Mouse (Mus musculus): ENCODE results near the gene Map3k11.

Gene Map3k11

DNA sequence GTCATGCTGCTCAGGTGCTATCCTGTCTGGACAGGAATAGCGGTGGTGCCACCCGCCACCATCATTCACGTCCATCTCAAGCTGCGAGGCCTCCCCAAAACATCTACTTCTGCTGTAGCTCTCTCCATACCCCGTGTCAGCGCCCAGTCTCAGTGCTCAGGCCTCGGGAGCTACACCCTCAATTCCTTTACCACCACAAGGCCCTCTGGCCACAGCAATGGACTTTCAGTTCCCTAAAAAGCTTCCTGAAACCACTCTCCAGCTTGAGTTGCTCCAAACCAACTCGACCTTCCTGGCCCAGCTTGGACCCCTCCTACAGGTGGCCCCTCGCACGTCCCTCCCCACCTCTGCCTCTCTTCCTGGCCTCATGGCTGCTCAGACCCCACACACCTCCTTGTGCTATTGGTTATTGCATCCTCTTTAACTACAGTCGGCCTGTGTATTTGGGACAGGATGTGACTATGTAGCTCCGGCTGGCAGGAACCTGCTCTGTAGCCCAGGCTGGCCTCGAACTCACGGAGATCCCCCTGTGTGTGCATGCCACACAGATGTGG, 23.4 kb downstream of the Map3k11 start:
- no peak for DNase-seq

DNA sequence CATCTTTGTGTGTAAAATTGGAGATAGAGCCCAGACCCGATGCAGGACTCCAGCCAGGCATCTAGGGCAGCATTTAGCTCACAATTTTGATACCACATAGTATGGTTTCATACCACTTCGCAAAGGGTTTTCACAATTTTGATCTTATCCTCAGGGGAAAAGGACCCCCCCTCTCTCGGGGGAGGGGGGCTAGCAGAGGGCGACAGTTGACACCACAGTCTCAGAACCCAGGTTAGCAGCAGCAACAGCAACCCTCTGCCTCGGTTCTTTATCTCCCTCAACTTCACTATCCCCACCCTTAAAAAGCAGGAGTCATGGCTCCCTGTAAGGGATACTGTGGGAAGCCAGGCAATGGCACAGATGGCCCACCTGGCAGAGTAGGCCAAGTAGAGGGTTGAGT, 24.7 kb downstream of the Map3k11 start:
- no peak for DNase-seq

DNA sequence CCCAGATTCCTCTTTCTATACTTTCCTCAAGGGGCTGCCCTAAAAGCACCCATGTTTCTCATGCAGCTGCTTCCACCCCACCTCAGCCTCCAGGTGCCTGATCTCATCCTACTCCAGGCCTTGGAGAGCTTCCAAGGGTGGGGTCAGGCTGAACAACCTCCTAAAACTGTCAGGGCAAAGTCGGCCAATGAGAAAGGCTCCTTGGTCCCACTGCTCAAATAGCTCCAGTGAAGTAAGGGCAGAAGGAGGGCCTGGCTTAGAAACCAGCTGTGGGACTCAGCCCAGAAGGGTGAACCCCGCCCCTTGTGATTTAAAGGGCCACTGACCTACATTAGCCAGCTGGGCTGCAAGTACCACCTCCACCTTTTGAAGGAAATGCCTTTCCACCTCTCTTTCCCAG, 25.2 kb downstream of the Map3k11 start:
- no peak for DNase-seq

DNA sequence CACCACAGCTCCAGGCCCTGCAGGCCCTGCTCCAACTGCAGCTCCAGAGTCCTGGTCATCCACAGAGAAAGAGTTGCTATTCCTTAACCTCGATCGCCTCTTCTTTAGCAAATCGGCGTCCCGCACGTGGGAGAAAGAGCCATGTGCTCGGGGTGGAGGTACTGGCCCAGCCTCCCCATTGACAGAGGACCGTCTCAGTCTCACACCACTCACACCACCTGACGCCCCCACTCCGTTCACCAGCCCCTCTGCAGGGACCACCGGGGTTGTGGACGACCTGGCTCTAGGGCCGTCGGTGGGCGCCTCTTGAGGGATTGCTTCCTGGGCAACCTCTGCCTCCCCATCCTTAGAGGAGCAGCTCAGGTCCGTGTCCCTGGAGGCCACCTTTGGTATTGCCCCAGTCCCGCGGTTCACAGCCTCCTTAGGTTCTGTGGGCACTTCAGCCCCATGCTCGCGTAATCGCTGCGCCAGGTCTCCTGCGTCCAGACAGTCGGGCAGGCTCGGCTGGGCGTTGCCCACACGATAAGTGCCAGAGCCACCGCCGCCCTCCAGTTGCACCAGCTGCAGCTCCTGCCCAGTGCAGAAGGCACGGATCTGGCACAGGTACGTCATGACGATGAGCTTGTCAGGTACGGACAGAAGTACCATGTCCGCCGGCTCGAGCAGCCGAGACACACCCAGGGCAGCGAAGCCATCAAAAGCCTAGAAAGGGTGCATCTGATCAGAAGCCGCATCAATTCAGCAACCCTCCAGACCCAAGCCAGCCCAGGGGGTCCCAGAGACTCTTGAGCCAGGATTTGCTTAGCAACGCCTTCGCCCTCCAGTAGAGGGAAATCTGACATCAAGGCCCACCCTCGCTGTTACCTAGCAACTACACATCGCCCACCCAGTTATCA, 27.5 kb downstream of the Map3k11 start:
- no peak for DNase-seq

DNA sequence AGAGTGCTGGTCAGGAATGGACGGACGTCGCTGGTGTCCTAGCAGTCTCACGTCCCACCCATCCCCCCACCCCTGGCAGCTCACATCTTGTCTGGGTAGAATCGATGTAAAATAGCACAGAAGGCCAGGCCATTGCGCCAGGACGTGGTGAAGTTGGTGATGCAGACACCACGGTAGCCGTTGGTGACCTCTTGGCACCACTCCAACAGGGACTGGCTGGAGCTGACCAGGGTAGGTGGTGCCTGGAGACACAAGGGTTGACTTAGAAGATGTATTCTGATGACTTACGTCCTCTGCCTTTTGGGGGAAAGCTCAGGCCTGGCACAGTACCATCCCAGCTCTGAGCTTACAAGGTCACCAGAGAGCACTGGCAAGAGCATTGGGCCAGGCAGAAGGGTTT, 28.4 kb downstream of the Map3k11 start:
- no peak for DNase-seq

DNA sequence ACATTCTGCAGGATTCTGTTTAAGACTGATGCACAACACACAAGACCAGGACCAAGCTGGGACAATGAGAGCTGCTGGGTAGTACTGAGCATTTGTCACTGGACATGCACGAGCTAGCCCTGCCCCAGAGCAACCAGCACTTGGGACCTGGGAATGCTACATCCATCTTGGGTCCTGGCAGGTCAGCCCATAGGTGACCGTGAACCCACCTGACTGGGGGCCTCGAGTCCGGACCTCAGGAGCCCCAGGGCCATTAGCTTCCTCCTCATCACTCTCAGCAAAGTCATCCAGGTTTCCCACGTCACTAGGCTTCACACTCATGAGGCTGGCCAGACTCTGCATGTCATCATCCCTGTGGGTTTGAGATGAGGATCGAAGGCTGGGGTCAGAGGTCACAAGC, 32.7 kb downstream of the Map3k11 start:
- no peak for DNase-seq

DNA sequence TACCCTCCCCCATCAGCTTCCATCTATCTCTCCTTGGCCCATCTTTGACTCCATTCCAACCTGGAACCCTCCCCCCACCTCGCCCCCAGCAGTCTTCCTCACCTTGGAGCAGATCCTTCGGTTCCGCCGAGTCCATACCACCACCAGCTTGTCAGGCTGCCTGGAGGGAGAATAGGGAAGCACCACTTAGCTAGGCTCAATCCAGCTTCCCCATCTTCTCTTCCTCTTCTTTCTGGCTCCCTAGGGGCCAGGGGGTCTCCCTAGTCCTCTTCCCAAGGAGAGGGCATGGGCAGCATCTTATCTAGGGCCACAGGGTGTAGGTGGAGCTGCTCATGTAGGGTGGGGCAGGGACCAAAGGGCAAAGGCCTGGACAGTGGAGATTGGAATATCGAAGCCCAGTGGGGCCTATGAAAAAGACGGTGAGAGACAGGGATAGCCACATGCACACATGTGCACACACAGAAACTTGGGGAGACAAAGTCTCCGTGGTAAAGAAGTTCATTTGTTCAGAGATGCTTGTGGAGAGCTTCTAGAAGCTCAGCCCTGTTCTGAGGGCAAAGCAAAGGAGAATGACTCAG, 34.4 kb downstream of the Map3k11 start:
- no peak for DNase-seq

DNA sequence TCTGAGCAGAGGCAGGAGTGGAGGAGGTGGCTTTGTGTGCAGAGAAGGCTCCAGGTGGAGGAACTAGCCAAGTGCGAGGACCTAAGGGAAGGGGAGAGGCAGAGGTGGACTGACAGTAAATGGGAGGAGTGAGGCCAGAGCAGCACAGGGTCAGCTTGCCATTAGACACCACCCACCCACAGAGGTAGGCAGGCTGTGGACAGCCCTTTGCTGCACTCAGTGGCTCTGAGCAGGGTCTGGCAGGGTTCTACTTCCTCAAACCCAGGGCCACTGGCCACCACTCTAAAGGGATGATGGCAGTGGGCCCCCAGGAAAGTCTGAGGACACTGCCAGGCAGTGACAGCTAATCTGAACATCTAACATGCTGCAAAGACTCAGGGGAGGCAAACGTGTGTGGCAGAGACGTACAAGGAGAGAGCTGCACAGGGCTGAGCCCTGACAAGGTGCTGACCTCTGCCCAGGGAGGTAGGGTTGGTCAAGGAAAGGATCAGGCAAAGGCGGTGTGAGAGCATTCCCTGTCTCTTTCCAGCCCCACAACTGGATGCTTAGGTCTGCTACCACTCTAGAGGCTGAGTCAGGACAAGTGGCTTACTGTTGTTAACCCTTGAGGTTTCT, 35.5 kb downstream of the Map3k11 start:
- DNase-seq = no peak

DNA sequence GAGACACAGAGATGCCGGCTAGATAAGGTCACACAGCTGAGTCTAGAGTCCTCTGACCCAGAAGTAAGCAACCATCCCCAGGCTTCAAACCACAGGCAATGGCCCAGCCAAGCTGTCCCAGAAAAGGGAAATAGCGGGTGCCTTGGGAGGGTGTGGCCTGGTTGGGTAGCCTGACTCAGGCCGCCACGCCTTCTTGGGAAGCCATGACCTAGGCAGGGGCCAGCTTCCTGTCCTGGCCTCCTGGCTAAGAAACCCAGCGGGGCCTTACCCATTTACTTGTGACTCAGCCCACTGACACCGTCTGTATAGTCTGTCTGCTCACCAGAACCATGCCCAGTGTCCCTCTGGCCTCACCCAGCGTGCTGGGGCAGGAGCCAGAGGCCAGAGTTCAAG, 36.0 kb downstream of the Map3k11 start:
- DNase-seq = no peak

DNA sequence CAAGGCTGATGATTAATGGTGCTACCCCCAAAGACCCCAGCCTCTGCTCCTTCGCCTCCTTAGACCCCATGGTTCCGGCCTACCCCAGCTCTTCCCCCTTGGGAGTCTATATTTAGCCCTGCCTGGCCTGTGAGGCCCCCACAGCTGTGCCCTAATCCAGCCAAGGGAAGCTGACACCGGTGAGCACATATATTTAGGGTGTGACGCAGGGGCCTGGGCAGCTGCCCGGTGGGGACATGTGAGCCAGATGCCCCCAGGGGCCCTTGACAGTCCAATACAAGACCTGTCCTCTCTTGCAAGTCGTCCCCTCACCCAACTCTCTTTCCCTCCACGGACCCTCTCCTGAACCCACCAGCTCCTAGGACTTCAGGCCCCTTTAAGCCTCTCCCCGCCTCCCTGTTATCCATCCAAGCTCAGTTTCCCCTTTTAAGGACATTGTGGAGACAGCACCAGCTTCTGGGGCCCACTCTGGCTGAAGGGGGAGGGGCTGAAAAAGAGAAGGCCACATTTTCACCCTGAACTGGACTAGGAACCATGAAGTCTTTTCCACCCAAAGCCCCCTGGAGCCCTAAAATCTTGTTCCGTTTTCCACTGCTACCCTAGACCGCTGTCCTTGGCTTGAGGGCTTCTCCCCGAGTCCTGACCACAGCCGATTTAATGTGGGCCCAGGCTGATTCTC, 36.6 kb downstream of the Map3k11 start:
- DNase-seq = no peak

DNA sequence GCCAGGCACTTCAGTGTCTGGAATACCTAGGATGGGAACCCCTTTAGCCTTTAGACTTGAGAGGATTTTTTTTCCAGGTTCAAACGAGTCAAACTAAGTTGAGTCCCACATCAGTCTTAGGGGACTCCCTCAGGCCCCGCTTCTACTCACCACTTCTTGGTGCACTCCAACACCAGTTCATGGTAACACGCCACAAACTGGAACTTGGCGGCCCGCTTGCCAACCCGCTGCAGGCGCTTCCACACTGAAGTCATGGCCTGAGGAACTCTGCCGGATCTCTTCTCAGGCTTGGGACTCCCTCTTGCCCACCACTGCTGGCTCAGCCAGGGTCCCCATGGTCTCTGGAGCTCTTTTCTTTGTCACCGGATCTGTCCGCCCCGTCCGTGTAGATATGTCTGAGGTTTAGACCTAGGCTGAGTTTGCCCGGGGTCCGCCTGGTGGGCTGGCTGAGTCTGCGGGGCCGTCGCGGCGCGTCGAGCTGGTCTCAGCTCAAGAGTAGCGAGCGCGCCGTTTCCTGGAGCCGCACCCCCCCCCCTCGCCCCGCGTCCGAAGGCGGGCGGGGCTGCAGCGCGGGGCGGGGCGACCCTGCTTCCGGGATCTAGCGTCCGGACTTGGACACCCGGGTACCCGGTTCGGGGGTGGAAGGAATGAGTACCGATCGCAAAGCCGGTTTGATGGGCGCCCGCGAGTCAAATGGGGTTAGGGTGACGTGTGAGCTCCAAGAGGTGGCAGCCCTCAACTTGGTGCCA, 37.4 kb downstream of the Map3k11 start, which contains the start of gene Ehbp1l1:
Ehbp1l1 (minus strand) TSS at position 551 of the 749 bp plus-strand sequence.
- DNase-seq = no peak

DNA sequence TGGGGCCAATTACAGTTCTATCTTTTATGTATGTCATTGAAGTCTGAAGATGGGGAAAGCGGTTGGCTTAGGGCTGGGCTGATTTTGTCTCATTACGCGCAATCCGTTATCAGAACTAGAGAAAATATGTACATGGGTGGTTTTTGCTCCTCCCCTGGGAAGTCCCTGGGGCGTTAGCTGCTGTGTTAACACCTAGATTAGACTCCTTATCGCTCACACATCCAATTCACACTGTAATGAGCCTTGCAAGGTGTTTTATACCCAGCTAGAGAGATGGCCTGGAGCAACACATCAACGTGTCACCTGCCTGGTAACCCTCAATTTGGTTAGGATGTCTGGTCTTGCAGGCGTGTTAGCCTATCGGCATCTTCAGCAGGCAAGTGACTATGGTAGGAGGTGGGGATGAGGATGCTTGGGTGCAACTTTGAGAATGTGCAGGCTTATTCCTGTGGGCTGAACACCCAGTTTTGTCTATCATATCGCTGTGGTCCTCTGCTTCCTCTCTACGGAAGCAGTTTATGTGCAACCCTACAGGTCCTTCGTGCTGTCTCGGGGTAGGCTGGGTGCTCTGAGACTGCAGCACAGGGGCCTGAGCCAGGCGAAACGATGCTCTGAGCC, 38.5 kb downstream of the Map3k11 start:
- DNase-seq = no peak

DNA sequence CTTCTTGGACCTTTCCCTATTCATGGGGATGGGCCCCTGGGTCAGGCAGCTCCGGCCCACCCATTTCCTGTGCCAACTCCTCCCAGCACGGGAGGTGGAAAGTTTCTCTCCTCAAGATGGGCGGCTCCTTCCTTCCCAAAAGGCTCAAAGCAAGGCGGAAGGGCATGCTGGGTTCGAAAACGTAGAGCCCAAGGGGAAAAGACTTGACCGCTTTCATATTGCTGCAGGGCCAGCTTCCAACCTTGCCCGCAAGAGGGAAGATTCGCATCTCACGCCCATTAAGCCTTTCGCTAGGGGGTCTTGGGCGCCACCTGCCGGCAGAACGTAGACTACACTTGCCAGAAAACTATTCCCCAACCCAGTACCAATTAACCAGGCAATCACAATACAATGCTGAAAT, 39.2 kb downstream of the Map3k11 start:
- peak; percentile 79 for DNase-seq

DNA sequence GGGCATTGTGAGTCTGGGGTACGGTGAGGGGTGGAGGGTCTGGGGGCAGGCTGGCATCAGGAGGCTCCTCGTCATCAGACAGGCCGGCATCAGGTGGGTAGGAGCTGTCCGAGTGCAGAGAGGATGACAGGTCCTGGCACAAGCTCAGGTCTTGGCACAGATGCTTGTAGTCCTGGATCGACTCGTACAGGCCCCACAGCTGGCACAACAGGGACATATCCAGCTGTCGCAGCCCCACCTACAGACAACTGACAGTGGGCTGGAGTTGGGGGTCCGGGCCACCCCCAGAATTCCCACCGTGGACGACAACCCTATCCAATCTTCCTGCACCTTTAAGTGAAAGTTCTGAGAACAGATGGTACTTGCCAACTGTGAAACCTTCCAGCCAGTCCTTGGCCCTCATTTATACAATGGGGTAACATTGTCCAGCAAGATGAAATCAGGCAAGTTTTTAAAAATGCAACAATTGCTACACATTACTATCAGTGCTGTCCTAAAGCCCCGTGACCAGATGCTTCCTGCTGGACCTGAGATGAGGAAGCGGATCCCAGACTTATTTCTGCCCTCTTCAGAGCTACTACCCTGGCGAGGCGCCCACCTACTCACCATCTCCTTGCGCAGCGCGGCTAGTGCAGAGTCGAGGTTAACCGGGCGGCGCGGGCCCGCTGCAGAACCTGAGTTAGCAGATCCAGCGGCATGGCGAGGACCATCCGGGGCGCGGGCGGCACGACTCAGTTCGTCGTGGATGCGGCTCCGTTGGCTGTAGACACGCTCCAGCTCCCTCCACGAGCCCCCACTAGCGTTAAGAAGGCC, 40.3 kb downstream of the Map3k11 start:
- peak; percentile 52 for DNase-seq

DNA sequence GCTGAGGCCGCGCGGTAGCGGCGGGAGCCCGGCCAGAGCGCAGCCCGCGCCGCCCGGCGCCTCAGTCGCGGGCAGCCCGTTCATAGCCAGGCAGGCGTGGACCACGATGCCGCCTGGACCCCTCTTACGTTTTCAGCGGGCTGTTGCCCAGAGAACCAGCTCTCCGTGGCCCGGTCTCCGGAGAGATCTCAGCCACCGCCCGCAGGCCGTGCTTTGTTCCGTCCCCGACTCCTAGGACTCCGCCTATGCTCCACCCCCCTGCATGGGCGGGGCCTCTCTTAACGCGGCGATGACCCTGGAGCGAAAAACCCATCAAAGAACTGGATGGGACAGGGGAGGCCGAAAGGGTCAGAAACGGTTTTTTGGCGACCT, 40.9 kb downstream of the Map3k11 start, which contains the start of gene Fam89b:
Fam89b (minus strand) TSS at position 210 of the 372 bp plus-strand sequence.
- peak; percentile 86 for DNase-seq

DNA sequence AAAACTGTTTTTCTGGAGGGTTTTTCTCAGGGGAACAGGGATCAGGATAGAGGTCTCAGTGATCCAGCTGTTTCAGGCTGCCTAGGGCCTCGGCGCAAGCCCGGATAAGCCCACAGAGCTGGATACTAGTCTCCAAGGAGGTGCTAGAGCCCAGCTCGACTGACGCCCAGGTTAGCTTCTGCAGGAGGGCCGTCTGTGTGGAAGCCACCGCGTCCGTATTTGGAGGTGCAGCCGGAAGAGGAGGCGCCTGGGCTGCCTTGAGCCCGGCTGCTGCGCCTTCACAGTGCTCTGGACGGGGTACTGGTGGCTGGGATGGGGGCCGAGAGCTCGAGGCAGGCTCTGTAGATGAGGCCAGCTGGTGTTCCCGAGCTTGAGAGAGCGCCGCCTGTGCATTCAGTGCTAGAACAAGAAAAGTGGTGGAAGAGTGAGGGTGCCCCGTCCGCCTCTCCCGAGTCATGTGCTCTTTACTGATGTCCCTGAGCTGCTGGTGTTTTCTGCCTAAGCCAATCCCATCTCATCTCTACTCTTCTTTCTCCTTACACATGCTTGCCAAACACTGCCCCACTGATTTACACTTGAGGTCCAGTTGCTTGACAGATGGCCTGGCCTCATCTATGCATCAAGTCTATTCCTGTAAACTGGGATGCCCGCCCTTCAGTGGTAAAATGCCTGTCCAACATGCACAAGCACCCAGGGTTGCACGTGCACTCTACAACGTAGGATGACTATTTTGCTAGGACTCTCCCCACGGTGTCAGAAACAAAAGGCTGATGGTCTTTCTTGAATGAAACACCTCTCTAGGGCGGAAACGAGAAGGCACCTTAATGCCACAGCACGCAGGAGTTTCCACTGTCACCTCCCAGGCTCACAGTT, 42.0 kb downstream of the Map3k11 start:
- DNase-seq = no peak

DNA sequence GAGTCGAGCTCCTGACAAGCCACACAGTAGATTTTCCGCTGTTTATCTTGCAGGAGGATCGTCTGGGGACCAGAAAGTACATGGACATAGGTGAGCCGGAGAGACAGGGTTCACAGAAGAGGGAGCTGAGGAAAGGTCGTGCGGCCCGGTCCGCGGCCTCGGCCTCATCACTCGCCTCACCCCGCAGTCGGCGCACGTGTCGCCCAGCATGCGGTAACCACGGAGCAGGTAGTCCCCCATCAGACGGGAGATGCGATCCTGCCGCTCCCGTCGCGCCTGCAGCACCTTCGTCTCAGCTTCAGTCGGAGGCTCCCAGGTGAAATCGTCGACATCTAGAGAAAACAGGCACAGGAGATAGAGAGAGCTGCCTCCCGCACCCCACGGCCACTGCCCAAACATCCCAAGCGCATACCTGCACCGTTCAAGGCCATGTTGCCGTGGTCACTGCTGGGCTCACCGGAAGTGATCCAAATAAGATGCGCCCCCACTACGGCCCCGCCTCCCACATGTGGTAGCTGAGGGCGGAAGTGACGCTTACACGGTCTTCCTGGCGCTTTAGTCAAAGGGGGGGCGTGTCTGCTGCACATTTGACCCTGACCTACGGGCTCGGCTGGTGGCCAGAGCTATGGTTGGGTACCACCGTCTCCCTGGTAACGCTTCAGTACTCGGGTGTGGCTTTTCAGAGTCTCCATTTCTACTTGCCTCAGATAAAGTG, 42.9 kb downstream of the Map3k11 start:
- DNase-seq = peak; percentile 94

DNA sequence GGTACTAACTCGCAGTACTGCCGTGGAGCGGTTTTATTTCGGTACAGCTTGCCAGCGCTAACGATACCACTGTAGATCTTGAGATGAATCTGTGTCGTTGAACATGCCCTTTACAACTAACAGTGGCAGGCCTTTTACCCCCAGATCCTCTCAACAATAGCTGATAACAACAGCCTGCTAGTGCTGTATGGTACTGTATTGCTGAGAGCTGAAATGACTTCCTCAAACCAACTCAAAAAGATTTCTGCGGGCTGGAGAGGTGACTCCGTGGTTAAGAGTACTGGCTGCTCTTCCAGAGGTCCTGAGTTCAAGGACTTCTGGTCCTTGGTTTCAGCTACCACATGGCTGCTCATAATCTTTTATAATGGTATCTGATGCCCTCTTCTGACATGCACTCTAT, 45.8 kb downstream of the Map3k11 start:
- no peak for DNase-seq

DNA sequence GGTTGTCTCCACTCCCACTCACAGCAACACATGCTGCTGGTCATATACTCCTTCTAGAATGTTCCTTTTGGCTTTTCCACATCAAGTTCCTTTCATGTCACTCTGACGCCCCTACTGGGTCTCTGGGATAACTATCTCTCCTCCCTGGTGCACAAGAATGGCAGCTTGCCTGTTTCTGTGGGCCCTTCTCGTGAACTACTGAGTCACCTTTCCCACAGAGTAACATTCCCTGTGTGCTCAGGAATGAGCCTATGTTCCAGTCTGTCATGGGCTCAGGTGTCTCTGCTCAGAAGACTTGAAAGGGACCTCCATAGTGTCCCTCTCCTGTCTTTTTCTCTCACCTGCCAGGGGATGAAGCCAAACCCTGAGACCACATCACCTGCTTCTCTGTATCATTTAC, 50.9 kb downstream of the Map3k11 start:
- DNase-seq = no peak
